Mouse (Mus musculus) forebrain, embryonic 16.5 days (tissue): ENCODE measurements at regions not wholly inside any gene's neighbourhood (a gene's known extent, or its start where the extent isn't known, plus 50 kb on each side); places are given as distances from the start of the nearest gene placed in this dataset.
A peak's percentile ranks its signal among the peaks of the same experiment; 100 is the strongest.
"Not testable (repeated sequence)": the region's sequence is repeated elsewhere in the genome, so short reads cannot be mapped to it uniquely, and the experiment has no call there.

Experiments used
- ATAC-seq: fragments of 200-750 bp; cut with Nextera tagmentation; 2 replicates; pipeline ENCODE4 v1.8.0; 2017; ENCODE audit warnings: mild to moderate bottlenecking, moderate library complexity
- H3K27ac ChIP-seq: fragments of 300-500 bp; sonication (generic); 2 replicates; pipeline ENCODE4 v1.5.1; 2014; ENCODE audit warnings: low read length, control low read depth
- H3K27me3 ChIP-seq: fragments of 300-500 bp; sonication (generic); replicated peaks from 2 replicates; pipeline ENCODE4 v1.6.1; 2014; ENCODE audit warnings: low read length; ENCODE audit not compliant: control insufficient read depth, insufficient read depth
- H3K36me3 ChIP-seq: fragments of 300-500 bp; sonication (generic); 2 replicates; pipeline ENCODE4 v1.6.1; 2014; ENCODE audit not compliant: control insufficient read depth, insufficient read depth
- H3K4me1 ChIP-seq: fragments of 300-500 bp; sonication (generic); replicated peaks from 2 replicates; pipeline ENCODE4 v1.6.1; 2014; ENCODE audit warnings: low read length; ENCODE audit not compliant: control insufficient read depth, insufficient read depth
- H3K4me2 ChIP-seq: fragments of 300-500 bp; sonication (generic); 2 replicates; pipeline ENCODE4 v1.6.1; 2014; ENCODE audit warnings: mild to moderate bottlenecking, low read length, control low read depth
- H3K4me3 ChIP-seq: fragments of 300-500 bp; sonication (generic); replicated peaks from 2 replicates; pipeline ENCODE4 v1.5.1; 2014; ENCODE audit warnings: mild to moderate bottlenecking, low read length, control low read depth
- H3K9ac ChIP-seq: fragments of 300-500 bp; sonication (generic); replicated peaks from 2 replicates; pipeline ENCODE4 v1.6.1; 2014; ENCODE audit warnings: low read depth, low read length, control low read depth
- H3K9me3 ChIP-seq: fragments of 300-500 bp; sonication (generic); 2 replicates; pipeline ENCODE4 v1.6.1; 2016; ENCODE audit warnings: low read length; ENCODE audit not compliant: control insufficient read depth
- WGBS: fragments of 180-500 bp; shearing (Covaris S2); extraction: QIAGEN DNeasy Blood & Tissue Kit; methylation state at CpG from one replicate; pipeline ENCODE4 v1.1.7; 2014; 5-methylcytosine and 5-hydroxymethylcytosine counted together

- Histone ChIP-seq H3K4me2 (no peak overlapping the region), H3K9ac (no peak overlapping the region), H3K4me1 (no peaks in the 10 kb centered on the region), H3K27me3 (no peaks in the 10 kb centered on the region), H3K9me3 (no peaks in the 10 kb centered on the region), H3K36me3 (no peaks in the 10 kb centered on the region), H3K27ac (no peak overlapping the region), H3K4me3 (no peak overlapping the region)
- no peak for ATAC-seq
- WGBS, result 45% methylated on average over 2 of the region's 2 CpGs
Observed at GRCm38 (mm10) chr2:22038780-22039179, 188.5 kb upstream of the Myo3a start.

GRCm38 (mm10) chr2:22043937-22044336, 183.4 kb upstream of the Myo3a start:
- not testable (repeated sequence) for H3K36me3 ChIP-seq, H3K9ac ChIP-seq, H3K27me3 ChIP-seq, H3K9me3 ChIP-seq, ATAC-seq, H3K4me2 ChIP-seq, H3K4me3 ChIP-seq, H3K27ac ChIP-seq, H3K4me1 ChIP-seq
- 92% methylated on average over 6 of the region's 6 CpGs for WGBS

GRCm38 (mm10) chr2:22044949-22045348, 182.4 kb upstream of the Myo3a start:
- Histone ChIP-seq H3K4me1 (peaks cover 4% of the 10 kb centered on the region; the same call in 1 of the 2 replicates), H3K27me3 (no peaks in the 10 kb centered on the region), H3K36me3 (no peaks in the 10 kb centered on the region), H3K9ac (no peak overlapping the region), H3K9me3 (no peaks in the 10 kb centered on the region), H3K4me3 (no peak overlapping the region), H3K27ac (no peak overlapping the region), H3K4me2 (no peak overlapping the region)
- ATAC-seq, result no peak
- 62% methylated on average over 2 of the region's 2 CpGs for WGBS

- Histone ChIP-seq H3K4me1 (peaks cover 4% of the 10 kb centered on the region; the same call in 1 of the 2 replicates), H3K27me3 (no peaks in the 10 kb centered on the region), H3K9ac (no peak overlapping the region), H3K4me2 (no peak overlapping the region), H3K4me3 (no peak overlapping the region), H3K36me3 (no peaks in the 10 kb centered on the region), H3K27ac (0 out of 2 replicates have a peak overlapping the region, but pooled peaks have one; percentile 4), H3K9me3 (no peaks in the 10 kb centered on the region)
- ATAC-seq, result peak; percentile 50; the same call in 1 of the 2 replicates
- WGBS, result 51% methylated on average over 3 of the region's 3 CpGs
Observed at GRCm38 (mm10) chr2:22047465-22047864, 179.8 kb upstream of the Myo3a start.

- Histone ChIP-seq H3K9me3 (no peaks in the 10 kb centered on the region), H3K36me3 (no peaks in the 10 kb centered on the region), H3K4me3 (no peak overlapping the region), H3K27me3 (no peaks in the 10 kb centered on the region), H3K4me1 (no peaks in the 10 kb centered on the region), H3K9ac (no peak overlapping the region), H3K4me2 (no peak overlapping the region), H3K27ac (no peak overlapping the region)
- 59% methylated on average over 5 of the region's 5 CpGs for WGBS
- ATAC-seq, result peak; percentile 45; the same call in 1 of the 2 replicates
Observed at GRCm38 (mm10) chr2:22066535-22066934, 160.8 kb upstream of the Myo3a start.

- Histone ChIP-seq H3K4me3 (no peak overlapping the region), H3K4me1 (no peaks in the 10 kb centered on the region), H3K4me2 (no peak overlapping the region), H3K9me3 (no peaks in the 10 kb centered on the region), H3K9ac (no peak overlapping the region), H3K27ac (no peak overlapping the region), H3K27me3 (no peaks in the 10 kb centered on the region), H3K36me3 (no peaks in the 10 kb centered on the region)
- 96% methylated on average over 2 of the region's 2 CpGs for WGBS
- no peak for ATAC-seq
Observed at GRCm38 (mm10) chr2:22096848-22097247, 130.5 kb upstream of the Myo3a start.

GRCm38 (mm10) chr2:22105150-22105549, 122.2 kb upstream of the Myo3a start:
- H3K27ac ChIP-seq, result no peak overlapping the region
- 5% methylated on average over 5 of the region's 5 CpGs for WGBS
- H3K9me3 ChIP-seq, result no peaks in the 10 kb centered on the region
- no peaks in the 10 kb centered on the region for H3K4me1 ChIP-seq
- no peak overlapping the region for H3K4me2 ChIP-seq
- no peak for ATAC-seq
- no peak overlapping the region for H3K4me3 ChIP-seq
- H3K36me3 ChIP-seq, result no peaks in the 10 kb centered on the region
- no peaks in the 10 kb centered on the region for H3K27me3 ChIP-seq
- no peak overlapping the region for H3K9ac ChIP-seq

GRCm38 (mm10) chr2:22149721-22150120, 77.6 kb upstream of the Myo3a start:
- H3K9me3 ChIP-seq, result no peaks in the 10 kb centered on the region
- H3K27ac ChIP-seq, result no peak overlapping the region
- no peaks in the 10 kb centered on the region for H3K36me3 ChIP-seq
- no peak overlapping the region for H3K4me3 ChIP-seq
- 0 out of 2 replicates have a peak, but pooled peaks cover 2% of the 10 kb centered on the region for H3K4me1 ChIP-seq
- H3K9ac ChIP-seq, result no peak overlapping the region
- no peak overlapping the region for H3K4me2 ChIP-seq
- WGBS, result 16% methylated on average over 2 of the region's 2 CpGs
- no peak for ATAC-seq
- no peaks in the 10 kb centered on the region for H3K27me3 ChIP-seq

GRCm38 (mm10) chr2:22156576-22156975, 70.7 kb upstream of the Myo3a start:
- Histone ChIP-seq H3K27me3 (no peaks in the 10 kb centered on the region), H3K36me3 (no peaks in the 10 kb centered on the region), H3K4me2 (no peak overlapping the region), H3K9me3 (no peaks in the 10 kb centered on the region), H3K4me1 (no peaks in the 10 kb centered on the region), H3K4me3 (no peak overlapping the region), H3K9ac (no peak overlapping the region), H3K27ac (no peak overlapping the region)
- WGBS, result 16% methylated on average over 2 of the region's 2 CpGs
- ATAC-seq, result 0 out of 2 replicates have a peak, but pooled peaks have one; percentile 28

GRCm38 (mm10) chr2:22165443-22165842, 61.9 kb upstream of the Myo3a start:
- Histone ChIP-seq H3K36me3 (no peaks in the 10 kb centered on the region), H3K9ac (no peak overlapping the region), H3K4me1 (no peaks in the 10 kb centered on the region), H3K27me3 (no peaks in the 10 kb centered on the region), H3K4me3 (no peak overlapping the region), H3K27ac (no peak overlapping the region), H3K9me3 (no peaks in the 10 kb centered on the region), H3K4me2 (no peak overlapping the region)
- 92% methylated on average over 5 of the region's 5 CpGs for WGBS
- no peak for ATAC-seq
